Mouse (Mus musculus) heart, postnatal 25 days (tissue): ENCODE measurements around the gene Tmem141. TPM values are rescaled to one million over a fixed set of nuclear protein-coding genes. Genes with fewer than 3 reads are reported as not detected.

Source experiments
- DNase-seq: peaks from one replicate; pipeline ENCODE4 v3.0.0; 2022; ENCODE audit warnings: low spot score
- intact Hi-C: fragments of 180-260 bp; cut with DNase I; formaldehyde crosslinking; loops from one replicate; pipeline ENCODE4 v1.15.1; 2025
- total RNA-seq, 2 experiments: library from RNA; stranded (reverse); gene quantifications; 2 replicates each; pipeline ENCODE4 v1.2.3; 2021

The Tmem141 gene
- 10 to 100 TPM; 27.9 to 31.6 TPM for total RNA-seq

GRCm38 (mm10) chr2:25621229-25622200 lies at the start of gene Tmem141:
TSS of gene Tmem141 (minus strand) at chr2:25622005.
- intact Hi-C loops, result no loop called here
- peak; percentile 76 for DNase-seq

- intact Hi-C loops, result no loop called here
- no peak for DNase-seq
Observed at GRCm38 (mm10) chr2:25666516-25666915, 44.7 kb upstream of the Tmem141 start.

DNA sequence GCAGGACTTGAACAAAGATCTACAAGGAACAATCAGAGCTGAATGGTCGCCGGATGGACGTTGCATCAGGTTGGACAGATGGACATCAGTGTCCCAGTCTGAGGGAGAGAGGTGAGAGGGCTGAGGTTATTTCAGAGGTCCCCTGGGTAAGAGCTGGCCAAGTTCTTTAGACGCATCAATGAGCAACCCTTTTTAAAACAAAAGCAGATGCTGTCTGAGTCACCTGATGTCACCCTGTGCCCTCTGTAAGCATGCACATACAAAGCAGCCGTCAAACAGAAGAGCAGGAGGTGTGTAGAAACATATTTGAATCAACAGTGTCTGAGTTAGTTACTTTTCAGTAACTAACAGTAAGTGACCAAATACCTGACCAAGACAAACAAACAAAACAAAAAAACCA lies 42.3 kb upstream of the Tmem141 start:
- no peak for DNase-seq
- intact Hi-C loops, result no loop called here

DNA sequence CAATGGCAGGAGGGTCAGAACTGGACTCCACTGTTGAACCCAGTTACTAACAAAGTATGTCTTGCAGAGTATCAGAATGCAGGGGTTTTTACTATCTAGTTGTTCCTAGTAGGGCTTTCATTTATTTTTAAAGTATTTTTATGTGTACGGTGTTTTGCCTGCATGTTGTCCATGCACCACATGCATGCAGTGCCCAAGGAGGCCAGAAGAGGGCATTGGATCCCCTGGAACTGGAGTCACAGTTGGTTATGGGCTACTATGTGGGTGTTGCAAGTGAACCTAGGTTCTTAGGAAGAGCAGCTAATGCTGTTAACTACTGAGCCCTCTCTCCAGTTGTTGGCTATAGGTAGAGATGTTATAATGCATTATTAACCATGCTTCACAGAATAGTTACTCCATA lies 41.7 kb upstream of the Tmem141 start:
- DNase-seq, result no peak
- intact Hi-C loops, result no loop called here

DNA sequence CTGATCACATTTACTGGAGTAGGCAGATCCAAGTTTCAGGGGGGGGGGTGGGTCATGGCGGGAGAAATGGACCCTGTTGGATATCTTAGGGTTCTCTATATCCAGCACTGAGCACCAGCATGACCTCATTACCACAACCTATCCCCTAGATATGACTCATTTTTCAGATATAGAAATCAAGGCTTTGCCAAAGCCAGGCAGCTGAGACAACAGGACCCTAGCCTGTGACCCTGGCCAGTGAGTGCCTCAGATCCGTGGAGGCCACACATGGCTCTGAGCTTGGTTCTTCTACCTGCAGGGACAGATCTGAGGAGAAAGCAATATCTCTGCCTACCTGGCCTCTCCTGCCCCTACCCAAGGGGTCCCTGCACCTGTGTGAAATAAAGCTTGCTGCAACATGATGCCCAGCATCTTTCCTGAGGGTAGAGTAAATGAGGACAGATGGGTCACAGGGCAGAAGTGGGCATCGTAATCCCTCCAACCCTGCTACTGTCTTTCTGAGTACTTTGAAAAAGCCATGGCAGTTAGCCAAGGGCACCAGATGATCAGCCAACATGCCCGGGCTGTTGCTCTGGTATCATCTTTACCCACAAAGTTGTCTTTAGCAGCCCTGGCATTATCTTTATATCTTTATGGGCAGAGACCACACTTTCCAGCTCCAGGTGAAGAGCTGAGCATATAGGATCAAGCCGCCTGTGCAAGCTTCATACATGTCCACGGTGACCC lies 39.6 kb upstream of the Tmem141 start:
- intact Hi-C loops, result no loop called here
- DNase-seq, result no peak

DNA sequence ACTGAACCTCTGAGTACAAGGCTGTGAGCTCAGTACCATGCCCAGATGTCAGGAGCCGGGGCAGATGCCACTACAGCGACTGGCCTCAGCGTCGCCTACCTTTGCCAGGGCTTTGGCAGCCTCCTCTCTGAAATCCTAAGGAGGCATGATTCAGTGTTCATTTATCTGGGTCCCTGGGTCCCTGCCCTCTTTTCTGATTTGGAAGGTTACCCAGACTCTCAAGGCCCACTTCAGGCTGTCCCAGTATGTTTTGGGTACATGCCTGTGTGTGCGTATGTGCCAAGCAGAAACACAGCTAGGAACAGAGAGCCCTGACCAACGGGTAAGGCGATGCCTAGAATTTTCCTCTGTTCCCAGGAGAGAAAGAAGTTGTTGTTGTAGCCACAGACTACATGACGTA lies 38.5 kb upstream of the Tmem141 start:
- intact Hi-C loops, result no loop called here
- DNase-seq, result no peak

- intact Hi-C loops, result no loop called here
- DNase-seq, result no peak
Observed at GRCm38 (mm10) chr2:25657652-25658051, 35.8 kb upstream of the Tmem141 start, which contains the start of gene Lcn5. TSS of gene Lcn5 (plus strand) at chr2:25657952.

DNA sequence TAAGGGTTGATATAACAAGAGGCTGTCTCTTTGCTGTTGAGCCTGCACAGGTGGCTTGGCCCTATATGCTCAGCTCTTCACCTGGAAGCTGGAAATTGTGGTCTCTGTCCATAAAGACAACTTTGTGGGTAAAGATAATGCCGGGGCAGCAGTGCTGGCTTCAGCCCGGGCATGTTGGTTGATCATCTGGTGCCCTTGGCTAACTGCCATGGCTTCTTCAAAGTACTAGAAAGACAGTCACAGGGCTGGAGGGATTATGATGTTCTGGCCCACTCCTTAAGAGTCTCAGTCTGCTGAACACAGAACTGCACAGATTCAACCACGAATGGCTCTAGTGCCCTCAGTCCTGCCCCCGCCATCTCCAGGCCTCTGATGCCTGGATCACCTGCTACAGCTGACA lies 35.4 kb upstream of the Tmem141 start:
- intact Hi-C loops, result no loop called here
- no peak for DNase-seq

GRCm38 (mm10) chr2:25656691-25657090 lies 34.9 kb upstream of the Tmem141 start:
- no peak for DNase-seq
- intact Hi-C loops, result no loop called here

GRCm38 (mm10) chr2:25654502-25654901 lies 32.7 kb upstream of the Tmem141 start:
- DNase-seq, result no peak
- intact Hi-C loops, result no loop called here

- intact Hi-C loops, result no loop called here
- DNase-seq, result no peak
Observed at GRCm38 (mm10) chr2:25652902-25653301, 31.1 kb upstream of the Tmem141 start, which contains the start of gene Lcn8. TSS of gene Lcn8 (plus strand) at chr2:25653120.

DNA sequence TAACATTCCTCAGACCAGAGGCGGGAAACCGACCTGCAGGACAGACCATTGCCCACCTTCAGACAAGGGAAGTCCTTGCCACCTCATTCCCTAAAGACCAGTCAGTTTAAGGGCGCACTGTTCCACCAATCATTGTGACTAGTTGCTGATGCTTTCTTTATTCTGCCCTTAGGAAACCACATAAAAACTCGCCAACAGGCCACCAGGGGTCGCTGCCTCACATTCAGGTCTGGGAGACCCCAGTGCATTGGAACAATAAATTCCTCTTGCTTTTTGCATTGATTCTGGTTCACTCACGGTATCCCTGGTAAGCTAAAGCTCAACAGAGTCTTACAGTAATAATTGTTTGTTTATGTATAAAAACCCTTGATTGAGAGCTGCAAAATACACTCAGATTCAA lies 18.1 kb upstream of the Tmem141 start:
- DNase-seq, result no peak
- intact Hi-C loops, result no loop called here

DNA sequence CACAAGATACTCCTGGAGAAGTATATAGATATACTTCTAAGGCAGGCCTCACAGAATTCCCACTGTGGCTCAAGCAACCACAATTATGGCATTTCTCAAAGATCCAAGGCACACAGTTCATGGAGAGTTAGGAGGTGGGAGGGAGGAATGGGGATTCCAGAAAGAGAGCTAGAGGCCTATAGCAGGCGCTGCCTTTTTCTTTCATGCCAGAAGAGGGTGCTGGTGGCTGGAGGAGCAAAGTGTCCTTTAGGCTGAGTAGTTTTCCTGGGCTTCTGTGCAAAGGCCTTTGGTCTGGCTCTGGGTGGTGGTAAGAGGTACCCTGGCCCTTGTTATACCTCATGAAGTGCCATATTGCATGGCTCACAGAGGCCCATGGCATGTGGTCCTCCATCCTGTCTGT lies 12.2 kb upstream of the Tmem141 start:
- DNase-seq, result no peak
- intact Hi-C loops, result no loop called here

- intact Hi-C loops, result no loop called here
- no peak for DNase-seq
Observed at GRCm38 (mm10) chr2:25633616-25634015, 11.8 kb upstream of the Tmem141 start.

- DNase-seq, result no peak
- intact Hi-C loops, result no loop called here
Observed at GRCm38 (mm10) chr2:25628738-25629137, 6.9 kb upstream of the Tmem141 start.

- no peak for DNase-seq
- intact Hi-C loops, result no loop called here
Observed at GRCm38 (mm10) chr2:25627811-25628210, 6.0 kb upstream of the Tmem141 start, which contains the start of gene Fcna. TSS of gene Fcna (minus strand) at chr2:25628030.

- intact Hi-C loops, result no loop called here
- DNase-seq, result no peak
Observed at GRCm38 (mm10) chr2:25625986-25626385, 4.2 kb upstream of the Tmem141 start.

- intact Hi-C loops, result no loop called here
Observed at GRCm38 (mm10) chr2:25620852-25621228, 965 bp downstream of the Tmem141 start.

GRCm38 (mm10) chr2:25620386-25620785 lies 1.4 kb downstream of the Tmem141 start:
- DNase-seq, result no peak
- intact Hi-C loops, result no loop called here

More at GRCm38 (mm10) chr2:25620852-25621228, 965 bp downstream of the Tmem141 start:
- no peak for DNase-seq

- intact Hi-C loops, result no loop called here
Observed at GRCm38 (mm10) chr2:25617578-25617977, 4.2 kb downstream of the Tmem141 start, which contains the start of gene Ccdc183. TSS of gene Ccdc183 (minus strand) at chr2:25617678.

DNA sequence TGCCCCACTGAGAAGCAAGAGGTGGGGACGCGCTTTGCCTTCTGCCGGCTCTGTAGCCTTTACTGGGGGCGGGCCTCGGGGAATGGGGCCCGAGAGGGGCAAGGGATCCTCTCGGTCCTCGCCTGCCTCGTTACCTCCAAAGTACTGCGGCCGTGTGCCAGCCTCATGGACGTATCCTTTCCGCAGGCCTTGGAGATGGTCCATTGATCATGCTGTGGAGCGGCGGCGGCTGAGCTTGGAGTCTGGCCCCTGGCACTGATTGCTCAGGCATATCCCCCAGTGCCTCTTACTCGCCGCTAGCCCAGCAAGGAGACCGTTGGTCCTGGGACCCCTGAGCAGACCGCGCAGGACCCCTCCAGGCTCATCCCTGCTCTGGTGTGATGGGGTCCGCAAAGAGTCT lies 5.4 kb downstream of the Tmem141 start:
- DNase-seq, result no peak
- intact Hi-C loops, result no loop called here

More at GRCm38 (mm10) chr2:25617578-25617977, 4.2 kb downstream of the Tmem141 start, which contains the start of gene Ccdc183:
- DNase-seq, result no peak
